Mouse (Mus musculus): ENCODE measurements around the gene Sirpb1b. TPM values are rescaled to one million over a fixed set of nuclear protein-coding genes. Genes with fewer than 3 reads are reported as not detected.
"Not testable (repeated sequence)": the region's sequence is repeated elsewhere in the genome, so short reads cannot be mapped to it uniquely, and the experiment has no call there.

Sirpb1b gene
- not detected in 2 replicates for polyA plus RNA-seq (2012; rRNA removed)

GRCm38 (mm10) chr3:15574887-15575286 is at the start of gene Sirpb1b:
Gene Sirpb1b (minus strand): TSS chr3:15575065.
- H3K4me3 ChIP-seq (ENCODE audit: insufficient read depth, low read length); H3K27ac ChIP-seq (ENCODE audit: insufficient read depth, low read length); H3K4me1 ChIP-seq (ENCODE audit: control insufficient read depth, insufficient read depth, low read length): not testable (repeated sequence)

- H3K4me1 ChIP-seq (ENCODE audit: control insufficient read depth, insufficient read depth, low read length), result not testable (repeated sequence)
These were observed 15.7 kb upstream of the Sirpb1b start for GRCm38 (mm10) chr3:15590377-15591117.

GRCm38 (mm10) chr3:15586665-15587064 is 11.8 kb upstream of the Sirpb1b start:
- H3K4me1 ChIP-seq (ENCODE audit: control insufficient read depth, insufficient read depth, low read length); H3K4me3 ChIP-seq (ENCODE audit: insufficient read depth, low read length); H3K27ac ChIP-seq (ENCODE audit: insufficient read depth, low read length): not testable (repeated sequence)

More at GRCm38 (mm10) chr3:15590377-15591117, 15.7 kb upstream of the Sirpb1b start:
- not testable (repeated sequence) for H3K4me3 ChIP-seq (ENCODE audit: insufficient read depth, low read length); H3K27ac ChIP-seq (ENCODE audit: insufficient read depth, low read length)

- no peak overlapping the region for H3K27ac ChIP-seq (ENCODE audit: insufficient read depth, low read length)
- H3K4me3 ChIP-seq (ENCODE audit: insufficient read depth, low read length), result no peak overlapping the region
- no peak for TF ChIP-seq POLR2A (IDR thresholded peaks at IDR 0.05; ENCODE audit: extremely low read depth, insufficient read depth, low read length)
- no peak for TF ChIP-seq CTCF (IDR thresholded peaks at IDR 0.05; ENCODE audit: extremely low read depth, insufficient read depth, low read length)
- H3K4me1 ChIP-seq (ENCODE audit: control insufficient read depth, insufficient read depth, low read length), result no peaks in the 10 kb centered on the region
These were observed 8.6 kb upstream of the Sirpb1b start for GRCm38 (mm10) chr3:15583452-15583851.

- H3K27ac ChIP-seq (ENCODE audit: insufficient read depth, low read length); H3K4me1 ChIP-seq (ENCODE audit: control insufficient read depth, insufficient read depth, low read length); H3K4me3 ChIP-seq (ENCODE audit: insufficient read depth, low read length): not testable (repeated sequence)
These were observed 8.1 kb upstream of the Sirpb1b start for GRCm38 (mm10) chr3:15582948-15583347.

- not testable (repeated sequence) for H3K4me1 ChIP-seq (ENCODE audit: control insufficient read depth, insufficient read depth, low read length); H3K27ac ChIP-seq (ENCODE audit: insufficient read depth, low read length); H3K4me3 ChIP-seq (ENCODE audit: insufficient read depth, low read length)
These were observed 1.6 kb upstream of the Sirpb1b start for GRCm38 (mm10) chr3:15576466-15576865.

GRCm38 (mm10) chr3:15528589-15528988 is 46.3 kb downstream of the Sirpb1b start:
- Histone ChIP-seq H3K4me3 (ENCODE audit: insufficient read depth, low read length) (no peak overlapping the region), H3K27ac (ENCODE audit: insufficient read depth, low read length) (no peak overlapping the region), H3K4me1 (ENCODE audit: control insufficient read depth, insufficient read depth, low read length) (no peaks in the 10 kb centered on the region)
- TF ChIP-seq POLR2A (IDR thresholded peaks at IDR 0.05; ENCODE audit: extremely low read depth, insufficient read depth, low read length), result no peak
- TF ChIP-seq CTCF (IDR thresholded peaks at IDR 0.05; ENCODE audit: extremely low read depth, insufficient read depth, low read length), result no peak

- H3K27ac ChIP-seq (ENCODE audit: insufficient read depth, low read length); H3K4me3 ChIP-seq (ENCODE audit: insufficient read depth, low read length); H3K4me1 ChIP-seq (ENCODE audit: control insufficient read depth, insufficient read depth, low read length): not testable (repeated sequence)
These were observed 61.3 kb downstream of the Sirpb1b start for GRCm38 (mm10) chr3:15513608-15514007.

- not testable (repeated sequence) for H3K4me1 ChIP-seq (ENCODE audit: control insufficient read depth, insufficient read depth, low read length); H3K4me3 ChIP-seq (ENCODE audit: insufficient read depth, low read length); H3K27ac ChIP-seq (ENCODE audit: insufficient read depth, low read length)
These were observed 67.0 kb downstream of the Sirpb1b start for GRCm38 (mm10) chr3:15507792-15508321.

- not testable (repeated sequence) for H3K4me1 ChIP-seq (ENCODE audit: control insufficient read depth, insufficient read depth, low read length); H3K27ac ChIP-seq (ENCODE audit: insufficient read depth, low read length); H3K4me3 ChIP-seq (ENCODE audit: insufficient read depth, low read length)
These were observed 100.0 kb downstream of the Sirpb1b start for GRCm38 (mm10) chr3:15474831-15475230.

- H3K4me1 ChIP-seq (ENCODE audit: control insufficient read depth, insufficient read depth, low read length); H3K27ac ChIP-seq (ENCODE audit: insufficient read depth, low read length); H3K4me3 ChIP-seq (ENCODE audit: insufficient read depth, low read length): not testable (repeated sequence)
These were observed 104.7 kb downstream of the Sirpb1b start for GRCm38 (mm10) chr3:15470158-15470557.

Other genes with a start within 250 kb of the Sirpb1b start
- gene Gm9733, start 242.8 kb downstream of the Sirpb1b start, polyA plus RNA-seq (2012; rRNA removed), result not detected in 2 replicates
- gene Sirpb1a, start 148.5 kb downstream of the Sirpb1b start, polyA plus RNA-seq (2012; rRNA removed), result not detected in 2 replicates

Measured in cortical plate, adult 2 months (tissue).